Mouse (Mus musculus) erythroblast, embryonic 14.5 days (primary cell): Measurements from ENCODE around the gene Zfp287.

Experiments used
- GATA1 ChIP-seq: IDR thresholded peaks from 2 replicates; pipeline ENCODE4 v1.6.1; 2012; ENCODE audit warnings: low read length, inconsistent platforms, mixed read lengths
- TAL1 ChIP-seq: IDR thresholded peaks from 3 replicates; pipeline ENCODE4 v1.6.1; 2012; ENCODE audit warnings: low read length, inconsistent platforms, mixed read lengths

DNA sequence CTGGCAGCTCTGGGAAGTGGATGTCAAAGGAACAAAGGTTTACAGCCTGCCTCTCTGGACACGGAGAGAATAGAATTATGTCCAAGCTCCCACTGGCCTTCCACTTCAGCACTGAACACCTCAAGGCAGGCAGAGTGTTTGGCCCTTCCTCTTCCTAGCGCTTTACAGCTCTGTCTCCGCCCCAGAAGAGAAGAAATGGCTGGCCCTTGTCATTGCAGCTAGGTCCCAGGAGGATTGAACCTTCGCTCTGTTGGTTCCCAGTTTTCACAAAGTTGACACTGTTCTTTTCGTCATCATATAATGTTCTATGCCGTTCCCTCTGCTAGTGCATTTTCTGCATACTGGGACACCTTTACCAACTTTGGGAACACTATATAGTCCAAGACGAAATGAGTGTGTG, 23.5 kb downstream of the Zfp287 start:
- TF ChIP-seq GATA1 (no peak), TAL1 (no peak)
